Mouse (Mus musculus) heart, embryonic 10.5 days (tissue): Measurements from ENCODE around the gene Siah3. TPM values are rescaled to one million over a fixed set of nuclear protein-coding genes. Genes with fewer than 3 reads are reported as not detected.

ENCODE experiments used
- DNase-seq: peaks from one replicate; pipeline ENCODE4 v3.0.0-alpha.2; 2017; ENCODE audit warnings: low spot score
- H3K27ac ChIP-seq: fragments of 300-500 bp; sonication (generic); 2 replicates; pipeline ENCODE4 v1.5.1; 2016; ENCODE audit warnings: mild to moderate bottlenecking
- H3K27me3 ChIP-seq: fragments of 300-500 bp; sonication (generic); 2 replicates; pipeline ENCODE4 v1.6.1; 2016; ENCODE audit warnings: mild to moderate bottlenecking; ENCODE audit not compliant: poor library complexity, insufficient read depth, severe bottlenecking
- H3K36me3 ChIP-seq: fragments of 300-500 bp; sonication (generic); 2 replicates; pipeline ENCODE4 v1.6.1; 2016; ENCODE audit warnings: mild to moderate bottlenecking, moderate library complexity
- H3K4me1 ChIP-seq: fragments of 300-500 bp; sonication (generic); 2 replicates; pipeline ENCODE4 v1.6.1; 2016; ENCODE audit warnings: mild to moderate bottlenecking
- H3K4me3 ChIP-seq: fragments of 300-500 bp; sonication (generic); 2 replicates; pipeline ENCODE4 v1.5.1; 2016; ENCODE audit warnings: mild to moderate bottlenecking, moderate library complexity
- H3K9me3 ChIP-seq: fragments of 300-500 bp; sonication (generic); 2 replicates; pipeline ENCODE4 v1.6.1; 2016; ENCODE audit warnings: mild to moderate bottlenecking, moderate library complexity
- WGBS: fragments of 180-500 bp; shearing (Covaris S2); methylation state at CpG from one replicate; pipeline ENCODE4 v1.1.7; 2016; 5-methylcytosine and 5-hydroxymethylcytosine counted together
- polyA plus RNA-seq: library from polyadenylated mRNA; unstranded; fragments of >200 nt; fragmentation: Nextera tagmentation; extraction: Ambion mirVana; gene quantifications from 2 replicates; pipeline ENCODE4 v1.2.1, GENCODE M21; 2016

Gene Siah3
- polyA plus RNA-seq, 1 experiment from 2014 or later, result 0.05 TPM

GRCm38 (mm10) chr14:75540996-75541350, 85.2 kb downstream of the Siah3 start:
- Histone ChIP-seq H3K27ac (no peak overlapping the region), H3K4me1 (peaks cover 27% of the 10 kb centered on the region), H3K36me3 (no peaks in the 10 kb centered on the region), H3K27me3 (no peaks in the 10 kb centered on the region), H3K9me3 (no peaks in the 10 kb centered on the region), H3K4me3 (no peak overlapping the region)
- WGBS, result 14% methylated on average over 5 of the region's 5 CpGs
- DNase-seq, result no peak

- H3K4me3 ChIP-seq, result no peak overlapping the region
- H3K36me3 ChIP-seq, result no peaks in the 10 kb centered on the region
- no peak overlapping the region for H3K27ac ChIP-seq
- WGBS, result 27% methylated on average over 8 of the region's 8 CpGs
- H3K27me3 ChIP-seq, result no peaks in the 10 kb centered on the region
- H3K9me3 ChIP-seq, result no peaks in the 10 kb centered on the region
- H3K4me1 ChIP-seq, result peaks cover 19% of the 10 kb centered on the region
- DNase-seq, result no peak
Measured at GRCm38 (mm10) chr14:75541731-75542130, 85.9 kb downstream of the Siah3 start.

GRCm38 (mm10) chr14:75561577-75562331, 106.0 kb downstream of the Siah3 start:
- 48% methylated on average over 9 of the region's 9 CpGs for WGBS
- no peak overlapping the region for H3K4me3 ChIP-seq
- no peaks in the 10 kb centered on the region for H3K27me3 ChIP-seq
- H3K36me3 ChIP-seq, result no peaks in the 10 kb centered on the region
- no peak overlapping the region for H3K27ac ChIP-seq
- H3K9me3 ChIP-seq, result no peaks in the 10 kb centered on the region
- no peak for DNase-seq
- H3K4me1 ChIP-seq, result peaks cover 11% of the 10 kb centered on the region

DNA sequence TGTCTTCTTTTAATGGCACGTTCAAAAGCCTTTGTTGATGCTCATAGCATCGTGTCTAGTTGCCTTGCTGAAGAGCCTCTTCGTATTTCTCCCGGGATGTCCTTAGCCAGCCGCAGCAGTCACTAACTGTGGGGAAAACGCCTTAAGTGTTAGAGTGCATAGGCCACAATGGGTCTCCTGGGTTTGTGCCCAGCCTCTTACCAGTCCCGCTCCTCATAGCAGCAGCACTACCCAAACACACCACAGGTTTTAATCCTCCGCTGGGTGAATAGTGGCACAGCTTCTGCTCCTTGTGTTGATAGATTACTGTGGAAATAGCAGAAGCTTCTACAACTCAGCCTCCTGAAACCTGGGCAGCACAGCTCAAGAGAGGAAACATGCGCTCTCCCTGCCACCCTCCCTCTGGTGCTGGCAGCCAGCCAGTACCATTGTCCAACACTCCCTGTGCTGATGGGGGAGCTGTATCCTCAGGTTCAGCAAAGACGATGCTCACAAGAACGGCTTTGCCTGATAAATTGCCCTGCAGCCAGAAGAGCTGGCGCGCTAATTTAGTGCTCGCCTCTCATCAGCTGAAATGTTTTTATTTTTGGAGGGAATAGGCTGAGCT, 109.9 kb downstream of the Siah3 start:
- WGBS, result 62% methylated on average over 14 of the region's 14 CpGs
- Histone ChIP-seq H3K9me3 (no peaks in the 10 kb centered on the region), H3K36me3 (no peaks in the 10 kb centered on the region), H3K4me1 (peaks cover 8% of the 10 kb centered on the region), H3K27ac (no peak overlapping the region; the same call in 1 of the 2 replicates), H3K4me3 (no peak overlapping the region), H3K27me3 (no peaks in the 10 kb centered on the region)
- DNase-seq, result no peak

- no peaks in the 10 kb centered on the region for H3K36me3 ChIP-seq
- H3K27ac ChIP-seq, result no peak overlapping the region
- DNase-seq, result no peak
- peaks cover 7% of the 10 kb centered on the region for H3K4me1 ChIP-seq
- H3K9me3 ChIP-seq, result no peaks in the 10 kb centered on the region
- no peak overlapping the region for H3K4me3 ChIP-seq
- WGBS, result 83% methylated on average over 3 of the region's 3 CpGs
- H3K27me3 ChIP-seq, result no peaks in the 10 kb centered on the region
Measured at GRCm38 (mm10) chr14:75566303-75566702, 110.5 kb downstream of the Siah3 start.

DNA sequence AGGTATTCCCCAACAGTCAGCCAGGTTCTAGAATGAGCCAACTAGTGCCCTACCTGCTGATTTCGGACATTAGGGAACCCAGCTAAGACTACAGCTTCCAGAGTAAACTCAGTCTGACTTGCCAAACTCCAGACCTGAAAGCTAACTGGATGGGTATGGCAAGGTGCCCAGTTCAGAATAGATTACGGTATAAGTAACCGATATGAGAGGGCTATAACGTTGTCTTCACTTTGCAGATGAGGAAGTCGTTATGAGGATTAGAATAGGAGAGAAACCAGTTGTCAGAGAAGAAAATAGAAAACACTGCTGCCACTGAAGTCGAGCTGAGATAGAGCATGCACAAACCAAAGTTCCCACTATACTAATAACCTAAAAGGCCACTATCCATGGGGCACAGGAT, 123.2 kb downstream of the Siah3 start:
- Histone ChIP-seq H3K4me3 (no peak overlapping the region), H3K27me3 (no peaks in the 10 kb centered on the region; the same call in 1 of the 2 replicates), H3K27ac (no peak overlapping the region), H3K9me3 (no peaks in the 10 kb centered on the region), H3K36me3 (no peaks in the 10 kb centered on the region), H3K4me1 (no peaks in the 10 kb centered on the region)
- no peak for DNase-seq
- 85% methylated on average over 6 of the region's 6 CpGs for WGBS

Other genes starting within 250 kb of the Siah3 start
- 0.22 and 5.8 TPM in 2 replicates for gene Cpb2, start 213.7 kb upstream of the Siah3 start, polyA plus RNA-seq
- 25.3 and 26.2 TPM in 2 replicates for gene Zc3h13, start 171.6 kb upstream of the Siah3 start, polyA plus RNA-seq
- gene Spert, start 137.1 kb downstream of the Siah3 start, polyA plus RNA-seq, result not detected in 2 replicates
- gene Erich6b, start 186.3 kb downstream of the Siah3 start, polyA plus RNA-seq, result not detected in 2 replicates